Mouse (Mus musculus) lung, postnatal 10 days (tissue): ENCODE measurements at regions not wholly inside any gene's neighbourhood (a gene's known extent, or its start where the extent isn't known, plus 50 kb on each side); places are given as distances from the start of the nearest gene placed in this dataset.

Source experiments
- DNase-seq: peaks from one replicate; pipeline ENCODE4 v3.0.0; 2021

- DNase-seq, result peak; percentile 5
Measured at GRCm38 (mm10) chr7:59080109-59080508, 148.4 kb upstream of the Ube3a start.
